Mouse (Mus musculus): ENCODE results near the gene Apba2. TPM values are rescaled to one million over a fixed set of nuclear protein-coding genes. Genes with fewer than 3 reads are reported as not detected.

The Apba2 gene
- polyA plus RNA-seq, 1 experiment from 2014 or later, result 3.8 TPM

DNA sequence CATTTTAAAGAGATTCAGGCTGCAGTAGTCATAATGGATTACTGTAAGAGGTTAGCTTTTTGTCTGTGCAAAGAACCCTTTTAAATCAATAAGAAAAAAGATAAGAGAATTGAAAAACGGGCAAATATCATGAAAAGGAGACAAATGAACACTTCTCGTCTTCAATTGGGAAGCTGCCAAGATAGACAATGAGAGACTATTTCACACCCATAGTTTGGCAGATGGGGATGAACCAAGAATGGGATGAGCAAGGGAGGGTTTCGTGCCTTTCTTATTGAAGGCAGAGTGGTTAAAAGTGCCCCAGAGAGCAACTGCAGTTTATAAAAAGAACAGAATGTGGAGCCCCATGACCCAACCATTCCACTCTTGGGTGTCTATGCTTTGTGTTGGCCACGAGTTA lies 137.4 kb downstream of the Apba2 start:
- Histone ChIP-seq H3K4me1 (ENCODE audit: insufficient read depth) (no peaks in the 10 kb centered on the region), H3K4me3 (ENCODE audit: low read depth, low read length) (no peak overlapping the region), H3K4me2 (no peak overlapping the region), H3K9me3 (ENCODE audit: low read depth, low read length) (no peaks in the 10 kb centered on the region), H3K27ac (ENCODE audit: low read depth) (no peak overlapping the region), H3K36me3 (ENCODE audit: insufficient read depth) (no peaks in the 10 kb centered on the region), H3K9ac (no peak overlapping the region), H3K27me3 (ENCODE audit: insufficient read depth, low read length) (no peaks in the 10 kb centered on the region)
- 54% methylated on average over 4 of the region's 4 CpGs for WGBS
- ATAC-seq (ENCODE audit: insufficient read depth), result no peak
- TF ChIP-seq CTCF (IDR thresholded peaks at IDR 0.05; ENCODE audit: low read depth), result no peak
- no peak for DNase-seq

- ATAC-seq (ENCODE audit: insufficient read depth) (no peak), DNase-seq (no peak)
- Histone ChIP-seq H3K9ac (no peak overlapping the region), H3K4me3 (ENCODE audit: low read depth, low read length) (no peak overlapping the region), H3K36me3 (ENCODE audit: insufficient read depth) (no peaks in the 10 kb centered on the region), H3K4me1 (ENCODE audit: insufficient read depth) (no peaks in the 10 kb centered on the region), H3K27me3 (ENCODE audit: insufficient read depth, low read length) (no peaks in the 10 kb centered on the region), H3K27ac (ENCODE audit: low read depth) (no peak overlapping the region), H3K9me3 (ENCODE audit: low read depth, low read length) (no peaks in the 10 kb centered on the region), H3K4me2 (no peak overlapping the region)
- WGBS, result 88% methylated on average over 3 of the region's 3 CpGs
- no peak for TF ChIP-seq CTCF (IDR thresholded peaks at IDR 0.05; ENCODE audit: low read depth)
Observed at GRCm38 (mm10) chr7:64640651-64641050, 139.1 kb downstream of the Apba2 start.

DNA sequence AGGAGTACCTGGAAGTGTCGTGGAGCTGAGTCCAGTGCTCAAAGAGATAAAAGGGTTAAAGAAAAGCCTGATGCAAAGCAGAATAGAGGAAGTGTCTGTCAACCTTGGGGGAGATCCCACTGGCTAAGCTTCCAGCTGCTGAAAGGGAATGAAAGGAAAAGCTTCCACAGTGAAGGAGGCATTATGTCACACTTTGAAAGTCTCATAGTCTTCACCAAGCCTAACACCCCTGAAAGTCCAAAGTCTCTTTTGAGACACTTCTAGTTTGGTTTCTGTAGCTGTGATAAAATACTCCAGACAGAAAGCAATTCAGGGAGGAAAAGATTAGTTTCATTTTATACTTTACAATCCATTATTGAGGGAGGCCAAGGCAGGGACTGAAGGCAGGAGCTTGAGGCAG lies 141.4 kb downstream of the Apba2 start:
- Histone ChIP-seq H3K27me3 (ENCODE audit: insufficient read depth, low read length) (no peaks in the 10 kb centered on the region), H3K4me2 (no peak overlapping the region), H3K9ac (no peak overlapping the region), H3K36me3 (ENCODE audit: insufficient read depth) (no peaks in the 10 kb centered on the region), H3K4me3 (ENCODE audit: low read depth, low read length) (no peak overlapping the region), H3K27ac (ENCODE audit: low read depth) (no peak overlapping the region), H3K9me3 (ENCODE audit: low read depth, low read length) (no peaks in the 10 kb centered on the region), H3K4me1 (ENCODE audit: insufficient read depth) (no peaks in the 10 kb centered on the region)
- no peak for TF ChIP-seq CTCF (IDR thresholded peaks at IDR 0.05; ENCODE audit: low read depth)
- ATAC-seq (ENCODE audit: insufficient read depth) (no peak), DNase-seq (no peak)
- WGBS, result 56% methylated on average over 1 of the region's 1 CpGs

DNA sequence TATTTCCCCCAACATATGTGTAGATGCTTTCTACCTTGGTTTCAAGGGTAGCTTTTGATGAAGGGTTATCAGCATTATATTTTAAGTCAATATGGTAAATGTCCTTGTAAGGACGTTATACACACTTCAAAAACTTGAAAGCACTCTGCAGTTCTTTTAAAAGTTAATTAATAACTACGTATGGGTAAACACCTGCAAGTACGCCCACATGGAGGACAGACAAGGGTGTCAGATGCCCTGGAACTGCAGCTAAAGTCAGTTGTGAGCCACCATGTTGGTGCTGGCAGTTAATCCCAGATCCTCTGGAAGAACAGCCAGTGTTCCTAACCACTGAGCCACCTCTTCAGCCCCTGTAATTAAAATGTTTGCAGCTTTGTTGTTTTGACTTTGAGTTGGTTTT lies 144.0 kb downstream of the Apba2 start:
- no peak overlapping the region for H3K4me2 ChIP-seq
- no peaks in the 10 kb centered on the region for H3K9me3 ChIP-seq (ENCODE audit: low read depth, low read length)
- no peak overlapping the region for H3K4me3 ChIP-seq (ENCODE audit: low read depth, low read length)
- H3K36me3 ChIP-seq (ENCODE audit: insufficient read depth), result no peaks in the 10 kb centered on the region
- no peaks in the 10 kb centered on the region for H3K27me3 ChIP-seq (ENCODE audit: insufficient read depth, low read length)
- no peaks in the 10 kb centered on the region for H3K4me1 ChIP-seq (ENCODE audit: insufficient read depth)
- H3K27ac ChIP-seq (ENCODE audit: low read depth), result no peak overlapping the region
- no peak for TF ChIP-seq CTCF (IDR thresholded peaks at IDR 0.05; ENCODE audit: low read depth)
- H3K9ac ChIP-seq, result no peak overlapping the region
- DNase-seq, result no peak
- 53% methylated on average over 3 of the region's 3 CpGs for WGBS
- no peak for ATAC-seq (ENCODE audit: insufficient read depth)

- Histone ChIP-seq H3K27ac (ENCODE audit: low read depth) (no peak overlapping the region), H3K27me3 (ENCODE audit: insufficient read depth, low read length) (no peaks in the 10 kb centered on the region), H3K9ac (no peak overlapping the region), H3K9me3 (ENCODE audit: low read depth, low read length) (no peaks in the 10 kb centered on the region), H3K36me3 (ENCODE audit: insufficient read depth) (no peaks in the 10 kb centered on the region), H3K4me1 (ENCODE audit: insufficient read depth) (no peaks in the 10 kb centered on the region), H3K4me3 (ENCODE audit: low read depth, low read length) (no peak overlapping the region), H3K4me2 (no peak overlapping the region)
- no peak for DNase-seq
- TF ChIP-seq CTCF (IDR thresholded peaks at IDR 0.05; ENCODE audit: low read depth), result no peak
- ATAC-seq (ENCODE audit: insufficient read depth), result no peak
- 57% methylated on average over 6 of the region's 6 CpGs for WGBS
Observed at GRCm38 (mm10) chr7:64646046-64646445, 144.5 kb downstream of the Apba2 start.

GRCm38 (mm10) chr7:64648947-64649607 lies 147.6 kb downstream of the Apba2 start:
- Histone ChIP-seq H3K27ac (ENCODE audit: low read depth) (no peak overlapping the region), H3K4me3 (ENCODE audit: low read depth, low read length) (no peak overlapping the region), H3K4me1 (ENCODE audit: insufficient read depth) (no peaks in the 10 kb centered on the region), H3K27me3 (ENCODE audit: insufficient read depth, low read length) (no peaks in the 10 kb centered on the region), H3K9ac (no peak overlapping the region), H3K9me3 (ENCODE audit: low read depth, low read length) (no peaks in the 10 kb centered on the region), H3K4me2 (no peak overlapping the region), H3K36me3 (ENCODE audit: insufficient read depth) (no peaks in the 10 kb centered on the region)
- DNase-seq, result no peak
- TF ChIP-seq CTCF (IDR thresholded peaks at IDR 0.05; ENCODE audit: low read depth), result no peak
- no peak for ATAC-seq (ENCODE audit: insufficient read depth)
- WGBS, result 61% methylated on average over 10 of the region's 10 CpGs

GRCm38 (mm10) chr7:64651963-64652362 lies 150.5 kb downstream of the Apba2 start:
- no peak for DNase-seq
- ATAC-seq (ENCODE audit: insufficient read depth), result no peak
- Histone ChIP-seq H3K4me2 (no peak overlapping the region), H3K27me3 (ENCODE audit: insufficient read depth, low read length) (no peaks in the 10 kb centered on the region), H3K36me3 (ENCODE audit: insufficient read depth) (no peaks in the 10 kb centered on the region), H3K4me1 (ENCODE audit: insufficient read depth) (no peaks in the 10 kb centered on the region), H3K9me3 (ENCODE audit: low read depth, low read length) (no peaks in the 10 kb centered on the region), H3K27ac (ENCODE audit: low read depth) (no peak overlapping the region), H3K9ac (no peak overlapping the region), H3K4me3 (ENCODE audit: low read depth, low read length) (no peak overlapping the region)
- 79% methylated on average over 3 of the region's 3 CpGs for WGBS
- TF ChIP-seq CTCF (IDR thresholded peaks at IDR 0.05; ENCODE audit: low read depth), result no peak

All from lung, embryonic 14.5 days (tissue).